In the genomic region with DNA sequence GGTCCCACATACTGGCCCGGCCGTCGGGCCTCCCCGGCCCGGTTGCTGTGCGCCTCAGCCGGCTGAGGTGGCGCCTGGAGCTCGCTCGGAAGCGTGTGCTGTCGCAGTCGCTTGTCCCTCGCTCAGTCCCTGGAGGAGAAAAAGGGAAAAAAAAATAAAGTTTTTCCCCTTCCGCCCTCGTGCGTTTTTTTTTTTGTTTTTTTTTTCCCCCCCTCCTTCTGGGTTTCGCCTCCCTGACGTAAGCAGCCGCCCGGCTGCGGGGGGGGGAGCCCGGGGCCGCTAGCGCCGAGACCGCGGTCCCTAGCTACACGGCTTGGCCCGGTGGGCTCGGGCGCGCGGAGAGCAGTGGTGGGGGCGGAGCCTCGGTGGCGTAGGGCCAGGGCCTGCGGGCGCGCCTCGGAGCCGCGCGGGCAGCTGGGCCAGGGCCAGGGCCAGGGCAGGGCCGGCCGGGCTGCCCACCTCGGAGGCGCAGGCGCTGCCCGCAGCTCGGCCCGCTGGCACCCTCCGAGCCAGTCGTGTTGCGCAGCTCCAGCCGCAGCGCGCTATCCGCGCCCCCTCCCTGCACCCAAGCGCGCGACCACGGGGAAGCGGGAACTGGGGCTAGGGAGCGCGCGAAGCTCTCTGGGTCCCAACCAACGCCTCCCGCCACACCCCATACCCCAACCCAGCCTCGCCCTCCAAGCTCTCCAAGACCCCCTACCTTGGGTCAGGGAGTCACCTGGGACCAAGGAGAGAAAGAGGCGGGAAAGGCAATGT, we compare ENCODE assay signal across 9 mouse cellular contexts. TPM values are rescaled to one million over a fixed set of nuclear protein-coding genes. Genes with fewer than 3 reads are reported as not detected.
DNase-seq lines count a peak whose midpoint lies in the region; ATAC-seq and TF ChIP-seq lines count a peak whose summit lies in the region.
"Had no signal": no experiment of that assay in that cellular context is flagged by ENCODE, and none has a peak within 500 bp of the region (broad histone marks: within the 10 kb centered on the region; RNA-seq: fewer than 3 reads in every experiment).

No protein-coding gene starts in this region.

- under 1% methylated on average over 71 of the region's 72 CpGs for WGBS in heart, embryonic 11.5 days (ENCODE audit: insufficient replicate concordance)
- under 1% methylated on average over 72 of the region's 72 CpGs for WGBS in liver, embryonic 15.5 days (ENCODE audit: insufficient replicate concordance)
- WGBS in neural tube, embryonic 11.5 days, result under 1% methylated on average over 71 of the region's 72 CpGs

- H3K4me2 ChIP-seq in heart, embryonic 11.5 days, result peak overlapping the region; percentile 96
- peak overlapping the region; percentile 72 for H3K4me2 ChIP-seq in liver, embryonic 15.5 days
- peak overlapping the region; percentile 100 for H3K4me2 ChIP-seq in neural tube, embryonic 11.5 days (ENCODE audit: low read depth)

- peak in 1 of 2 experiments; percentile 35 for DNase-seq in layer of hippocampus, adult 2 months (ENCODE audit: low spot score in 2 of 2)
- DNase-seq in layer of hippocampus, adult 8-10 months (ENCODE audit: low spot score in 2 of 2), result no peak
- peak; percentile 80 for DNase-seq in embryo, embryonic 9.5 days (ENCODE audit: extremely low spot score)
- peak; percentile 48 for DNase-seq in kidney, adult 9 months
- peak; percentile 80 for DNase-seq in neural tube, embryonic 11.5 days (ENCODE audit: low spot score)
- DNase-seq in thymus, postnatal 25 days, result peak; percentile 42

- TF ChIP-seq CTCF in layer of hippocampus, adult 2 months (conservative IDR thresholded peaks at IDR 0.05), result no peak

- peak; percentile 78 for ATAC-seq in heart, embryonic 11.5 days (replicated peaks; ENCODE audit: insufficient number of reproducible peaks, low FRiP score, low TSS enrichment)
- ATAC-seq in liver, embryonic 15.5 days (ENCODE audit: insufficient read depth), result no peak
- peak; percentile 60; the same call in 1 of the 2 replicates for ATAC-seq in neural tube, embryonic 11.5 days (ENCODE audit: insufficient read depth, low FRiP score, low TSS enrichment)

- H3K9ac ChIP-seq in heart, embryonic 11.5 days (ENCODE audit: low read depth, low read length), result peak overlapping the region; percentile 64
- no peak overlapping the region for H3K9ac ChIP-seq in liver, embryonic 15.5 days
- peak overlapping the region; percentile 53 for H3K9ac ChIP-seq in neural tube, embryonic 11.5 days (ENCODE audit: low read length)

- peak overlapping the region; percentile 64 for H3K4me3 ChIP-seq in layer of hippocampus, adult 2 months
- peak overlapping the region; percentile 69 for H3K4me3 ChIP-seq in heart, embryonic 11.5 days (ENCODE audit: low read depth, low read length)
- H3K4me3 ChIP-seq in liver, embryonic 15.5 days (replicated peaks), result peak overlapping the region; percentile 55
- peak overlapping the region; percentile 60 for H3K4me3 ChIP-seq in neural tube, embryonic 11.5 days (ENCODE audit: low read depth, low read length)

- H3K36me3 ChIP-seq in heart, embryonic 11.5 days (ENCODE audit: control insufficient read depth, insufficient read depth, low read length), result no peaks in the 10 kb centered on the region
- H3K36me3 ChIP-seq in liver, embryonic 15.5 days (replicated peaks), result no peaks in the 10 kb centered on the region
- no peaks in the 10 kb centered on the region for H3K36me3 ChIP-seq in neural tube, embryonic 11.5 days (ENCODE audit: control insufficient read depth, insufficient read depth, low read length)

- H3K4me1 ChIP-seq in heart, embryonic 11.5 days (ENCODE audit: control insufficient read depth, insufficient read depth, low read length), result peaks cover 13% of the 10 kb centered on the region
- H3K4me1 ChIP-seq in liver, embryonic 15.5 days (replicated peaks), result 0 out of 2 replicates have a peak, but pooled peaks cover 17% of the 10 kb centered on the region
- H3K4me1 ChIP-seq in neural tube, embryonic 11.5 days (ENCODE audit: control insufficient read depth, insufficient read depth, low read length), result peaks cover 4% of the 10 kb centered on the region; the same call in 1 of the 2 replicates

- H3K27ac ChIP-seq in layer of hippocampus, adult 2 months, result no peak overlapping the region
- H3K27ac ChIP-seq in heart, embryonic 11.5 days (ENCODE audit: low read depth, low read length), result no peak overlapping the region
- no peak overlapping the region for H3K27ac ChIP-seq in liver, embryonic 15.5 days (replicated peaks)
- no peak overlapping the region for H3K27ac ChIP-seq in neural tube, embryonic 11.5 days (ENCODE audit: low read depth, low read length)

- no peaks in the 10 kb centered on the region for H3K9me3 ChIP-seq in heart, embryonic 11.5 days (replicated peaks; ENCODE audit: control insufficient read depth, low read length)
- no peaks in the 10 kb centered on the region for H3K9me3 ChIP-seq in liver, embryonic 15.5 days (replicated peaks)
- H3K9me3 ChIP-seq in neural tube, embryonic 11.5 days (ENCODE audit: control insufficient read depth, low read length), result no peaks in the 10 kb centered on the region

- peaks cover 8% of the 10 kb centered on the region for H3K27me3 ChIP-seq in heart, embryonic 11.5 days (ENCODE audit: control insufficient read depth, insufficient read depth, low read length)
- peaks cover 57% of the 10 kb centered on the region for H3K27me3 ChIP-seq in liver, embryonic 15.5 days
- 0 out of 2 replicates have a peak, but pooled peaks cover 4% of the 10 kb centered on the region for H3K27me3 ChIP-seq in neural tube, embryonic 11.5 days (ENCODE audit: control insufficient read depth, insufficient read depth, low read length)

RNA-seq across cellular contexts. Expression of a gene that starts 1.3 kb away (rescaled TPM):
- total RNA-seq in layer of hippocampus, adult 2 months (2021), result 100 to 1,000 TPM; 528 to 537 TPM
- 100 to 1,000 TPM; 464 to 480 (median 470) TPM for total RNA-seq in layer of hippocampus, adult 8-10 months (2022)
- 22.9 and 26.2 TPM in 2 replicates for polyA plus RNA-seq in heart, embryonic 11.5 days (2014; fragmentation: Nextera tagmentation; extraction: Ambion mirVana)
- 3.9 and 4.3 TPM in 2 replicates for polyA plus RNA-seq in liver, embryonic 15.5 days (2015; fragmentation: Nextera tagmentation; extraction: Ambion mirVana)
- polyA plus RNA-seq in neural tube, embryonic 11.5 days (2014; fragmentation: Nextera tagmentation; extraction: Ambion mirVana), result 43.2 and 44.9 TPM in 2 replicates

RNA-seq across cellular contexts. Expression of a gene that starts 48.9 kb away (rescaled TPM):
- total RNA-seq in layer of hippocampus, adult 2 months (2021), result 1 to 10 TPM; 3.4 to 5.3 TPM
- 1 to 10 TPM; 3.3 to 4.8 (median 3.8) TPM for total RNA-seq in layer of hippocampus, adult 8-10 months (2022)
- 0.17 TPM in 1 of 2 replicates, not detected in the other for polyA plus RNA-seq in heart, embryonic 11.5 days (2014; fragmentation: Nextera tagmentation; extraction: Ambion mirVana)
- not detected in 2 replicates for polyA plus RNA-seq in liver, embryonic 15.5 days (2015; fragmentation: Nextera tagmentation; extraction: Ambion mirVana)
- polyA plus RNA-seq in neural tube, embryonic 11.5 days (2014; fragmentation: Nextera tagmentation; extraction: Ambion mirVana), result not detected in 2 replicates
- total RNA-seq: neutrophil, adult 5-6 weeks had no signal

RNA-seq across cellular contexts. Expression of a gene that starts 56.2 kb away (rescaled TPM):
- total RNA-seq in layer of hippocampus, adult 2 months (2021), result under 1 TPM; 0.42 to 0.54 TPM
- total RNA-seq in layer of hippocampus, adult 8-10 months (2022), result under 1 TPM; 0.39 to 0.57 (median 0.46) TPM
- 0.07 TPM in 1 of 2 replicates, not detected in the other for polyA plus RNA-seq in heart, embryonic 11.5 days (2014; fragmentation: Nextera tagmentation; extraction: Ambion mirVana)
- not detected in 2 replicates for polyA plus RNA-seq in liver, embryonic 15.5 days (2015; fragmentation: Nextera tagmentation; extraction: Ambion mirVana)
- 0.53 and 0.57 TPM in 2 replicates for polyA plus RNA-seq in neural tube, embryonic 11.5 days (2014; fragmentation: Nextera tagmentation; extraction: Ambion mirVana)
- total RNA-seq: neutrophil, adult 5-6 weeks had no signal

Comparison
In these comparisons a context has a peak if more than half of its experiments do, and no peak if none do; other contexts are left out.
1. DNase-seq: peak in embryo, embryonic 9.5 days (single experiment), kidney, adult 9 months (single experiment), neural tube, embryonic 11.5 days (single experiment) and thymus, postnatal 25 days (single experiment); none in layer of hippocampus, adult 8-10 months (0 of 2).
2. Peak in every context shown above with its lines, with median percentiles within 50 percentile points of each other: H3K4me3 ChIP-seq and H3K4me2 ChIP-seq.